Comparison of ENCODE assay signal across 8 mouse cellular contexts in the genomic region with DNA sequence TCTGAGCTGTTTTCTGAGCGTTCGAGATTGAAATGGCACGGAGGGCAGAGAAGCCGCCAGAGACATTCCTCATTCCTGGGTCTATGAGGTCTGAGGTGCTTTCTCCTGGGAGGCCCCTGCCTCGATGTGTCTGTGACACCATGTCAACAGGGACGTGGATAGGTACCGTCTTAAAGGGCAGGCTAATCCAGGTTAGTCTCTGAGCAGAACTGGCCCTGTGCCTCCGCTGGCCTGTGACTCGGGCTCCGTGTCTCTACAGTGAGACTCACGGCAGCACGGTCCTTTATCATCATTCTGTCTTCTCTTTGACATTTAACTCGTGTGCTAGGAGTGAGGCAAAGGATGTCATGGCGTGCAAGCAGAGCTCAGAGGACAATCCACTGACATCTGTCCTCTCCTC.
"Had no signal": no experiment of that assay in that cellular context is flagged by ENCODE, and none has a peak within 500 bp of the region (broad histone marks: within the 10 kb centered on the region; RNA-seq: fewer than 3 reads in every experiment).

No protein-coding gene starts in this region.

- DNase-seq: liver, embryonic 13.5 days; lung, adult 2 months; lung, postnatal 14 days; lung, postnatal 4 days; thymus, adult 18-20 months; thymus, postnatal 36 days had no signal

- H3K27ac ChIP-seq: kidney, postnatal 0 days; liver, embryonic 13.5 days had no signal

- H3K4me2 ChIP-seq: liver, embryonic 13.5 days; midbrain, embryonic 11.5 days had no signal

- H3K9me3 ChIP-seq: liver, embryonic 13.5 days had no signal

- H3K9ac ChIP-seq: liver, embryonic 13.5 days had no signal

- H3K4me3 ChIP-seq: liver, embryonic 13.5 days had no signal

- H3K36me3 ChIP-seq: liver, embryonic 13.5 days had no signal
